Mouse (Mus musculus) brain, adult 10 weeks (tissue): ENCODE data around the gene Ufd1. TPM values are rescaled to one million over a fixed set of nuclear protein-coding genes. Genes with fewer than 3 reads are reported as not detected.

ENCODE experiments used
- polyA plus RNA-seq: library from polyadenylated mRNA; stranded (reverse); fragments of 350-450 nt; fragmentation: Illumina TruSeq; extraction: RNeasy Lipid Tissue Mini Kit (QIAGEN cat#74804); gene quantifications from one replicate; pipeline ENCODE4 v1.2.3, GENCODE M21; 2015; ENCODE audit warnings: low read depth, low replicate concordance

Ufd1 gene
- polyA plus RNA-seq, result 117 TPM

DNA sequence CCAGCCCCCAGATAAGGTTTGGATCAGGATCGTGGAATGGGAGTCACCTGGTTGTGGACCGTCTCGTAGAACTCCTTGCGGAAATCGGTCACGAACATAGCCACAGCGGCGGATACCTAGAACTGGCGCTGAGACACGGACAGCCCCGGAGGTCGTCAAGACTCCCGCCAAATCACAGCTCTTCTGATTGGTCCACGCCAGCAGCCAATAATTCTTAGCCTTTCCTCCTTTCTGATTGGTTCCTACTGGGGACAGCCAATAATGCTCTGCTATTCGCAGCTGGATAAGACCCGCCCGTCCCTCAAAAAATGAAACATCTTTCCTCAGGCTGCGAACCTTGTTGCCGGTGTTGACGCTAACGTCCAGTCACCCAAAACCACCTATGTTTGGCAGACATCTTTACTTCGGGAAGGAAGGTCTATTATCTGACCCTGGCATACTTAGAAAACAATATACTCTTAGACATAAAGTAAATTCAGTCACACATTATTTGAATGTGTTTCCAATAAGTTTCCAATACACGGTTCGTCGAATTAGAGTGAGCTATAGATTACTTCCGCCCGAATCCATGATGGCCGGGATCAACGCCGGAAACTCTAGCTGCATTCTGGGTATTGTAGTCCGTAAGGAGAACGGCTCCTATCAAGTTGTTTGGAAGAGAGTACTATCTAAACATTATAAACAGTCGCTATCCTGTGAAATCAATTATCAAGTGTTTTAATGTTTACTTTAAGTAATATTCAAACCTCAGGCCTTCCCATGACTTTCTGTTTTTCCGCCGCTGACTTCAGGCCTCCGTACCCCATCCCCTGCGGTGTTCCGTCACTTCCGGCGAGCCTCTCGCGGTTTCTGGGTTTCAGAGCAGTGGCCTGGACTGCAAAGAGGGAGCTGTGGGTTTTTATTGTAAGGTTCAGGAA lies at the start of gene Ufd1, which contains the start of gene Cdc45:
TSS of gene Ufd1 (plus strand) at position 312 of the 917 bp plus-strand sequence.
TSS of gene Cdc45 (minus strand) at position 520 of the 917 bp plus-strand sequence.

GRCm38 (mm10) chr16:18776556-18777100 lies 35.0 kb upstream of the Ufd1 start, which contains the start of gene Cldn5:
Cldn5 (plus strand) TSS chr16:18776847.

DNA sequence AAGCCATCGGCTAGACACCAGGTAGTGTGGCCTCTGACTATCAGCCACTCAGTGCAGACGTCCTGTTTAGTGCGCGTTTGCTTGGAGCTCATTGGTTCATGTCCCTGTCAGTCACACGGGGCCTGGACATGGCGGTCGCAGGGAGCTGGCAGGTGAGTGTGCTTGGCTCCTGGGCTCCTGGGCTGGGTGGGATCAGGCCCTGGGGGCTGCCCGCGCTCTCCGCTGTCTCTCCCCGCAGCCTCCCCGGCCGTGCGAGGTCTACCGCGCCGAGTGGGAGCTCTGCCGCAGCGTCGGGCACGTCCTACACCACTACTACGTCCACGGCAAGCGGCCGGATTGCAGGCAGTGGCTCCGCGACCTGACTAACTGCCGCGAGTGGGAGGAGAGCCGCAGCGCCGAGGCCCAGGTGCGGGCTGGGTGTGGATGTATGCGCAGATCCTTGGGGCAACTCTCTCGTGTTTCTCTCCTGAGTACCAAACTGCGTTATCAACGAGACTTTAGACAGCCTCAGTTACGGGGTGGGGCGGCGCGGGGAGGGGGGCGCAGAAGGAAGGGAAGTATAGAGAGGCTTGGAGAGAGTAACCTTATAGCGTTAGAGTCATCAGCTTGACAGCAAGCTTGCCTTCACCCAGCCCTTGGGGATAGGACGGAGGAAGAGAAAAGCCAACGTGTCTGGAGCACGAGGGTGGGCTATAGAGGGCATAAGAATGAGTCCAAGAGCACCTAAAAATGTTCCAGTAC lies 25.1 kb downstream of the Ufd1 start, which contains the start of the genes 2510002D24Rik and Gm28539:
TSS of gene 2510002D24Rik (plus strand) at position 111 of the 741 bp plus-strand sequence.
TSS of gene Gm28539 (plus strand) at position 117 of the 741 bp plus-strand sequence.

DNA sequence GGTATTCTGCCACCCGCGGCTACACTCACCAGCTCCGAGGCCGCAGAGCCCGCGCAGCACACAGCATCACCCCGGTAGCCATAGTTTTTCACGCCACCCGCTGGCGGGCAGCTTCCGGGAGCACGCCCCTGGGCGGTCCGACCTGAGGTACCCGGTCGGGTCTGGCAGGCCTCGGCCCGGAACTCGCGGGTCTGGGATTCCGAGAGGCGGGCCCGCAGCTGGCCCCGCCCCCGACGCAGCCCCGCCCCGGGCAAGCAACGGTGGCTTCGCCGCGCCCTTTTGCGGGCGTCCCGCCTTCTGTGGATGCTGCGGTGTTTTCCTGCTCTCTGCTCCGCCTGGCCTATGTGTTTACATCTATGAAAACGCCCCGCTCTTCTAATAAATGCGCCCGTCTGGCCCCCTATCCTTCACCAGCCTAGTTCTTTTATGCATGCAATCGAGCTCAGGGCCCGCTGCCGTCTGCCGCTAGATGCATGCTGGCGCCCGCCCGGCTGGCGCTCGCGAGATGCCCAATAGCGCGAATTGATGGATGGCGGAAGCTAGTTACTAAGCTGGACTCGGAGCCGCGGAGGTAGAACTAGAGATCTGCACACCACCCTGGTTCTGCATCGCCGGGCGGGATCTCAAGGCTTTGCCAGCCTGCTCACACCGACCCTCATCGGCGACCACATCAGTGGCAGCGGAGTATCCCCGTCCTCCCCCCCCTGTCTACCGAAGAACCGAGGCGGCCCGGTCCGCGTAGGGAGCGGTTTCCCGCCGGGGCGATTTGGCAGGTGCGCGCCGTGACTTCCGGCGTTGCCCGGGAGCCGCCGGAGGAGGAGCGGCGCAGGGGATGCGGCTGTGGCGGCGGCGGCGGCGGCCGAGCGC lies 65.1 kb downstream of the Ufd1 start, which contains the start of the genes Mrpl40 and Hira:
TSS of gene Mrpl40 (minus strand) at position 421 of the 867 bp plus-strand sequence.
TSS of gene Hira (plus strand) at position 596 of the 867 bp plus-strand sequence.

Other genes with a start within 250 kb of the Ufd1 start
- gene Tbx1, start 221.1 kb upstream of the Ufd1 start, polyA plus RNA-seq, result 0.94 TPM
- gene Gp1bb, start 189.4 kb upstream of the Ufd1 start, polyA plus RNA-seq, result 1.4 TPM
- 124 TPM for gene Gm49601, start 185.4 kb upstream of the Ufd1 start, polyA plus RNA-seq
- gene Sept5, start 181.8 kb upstream of the Ufd1 start, polyA plus RNA-seq, result 889 TPM
- gene Cldn5, start 34.9 kb upstream of the Ufd1 start, polyA plus RNA-seq, result 70.2 TPM
- 3.0 TPM for gene Cdc45, start 208 bp downstream of the Ufd1 start, polyA plus RNA-seq
- 38.8 TPM for gene 2510002D24Rik, start 24.8 kb downstream of the Ufd1 start, polyA plus RNA-seq
- gene Gm28539, start 24.8 kb downstream of the Ufd1 start, polyA plus RNA-seq, result not detected
- 79.8 TPM for gene Mrpl40, start 65.1 kb downstream of the Ufd1 start, polyA plus RNA-seq
- 66.6 TPM for gene Hira, start 65.3 kb downstream of the Ufd1 start, polyA plus RNA-seq